Mouse (Mus musculus): ENCODE measurements around the gene Ankrd26. TPM values are rescaled to one million over a fixed set of nuclear protein-coding genes. Genes with fewer than 3 reads are reported as not detected.

Ankrd26 gene
- total and polyA plus RNA-seq, 3 experiments: 12.7 to 27.8 (median 14.1) TPM

- 0 out of 2 replicates have a peak, but pooled peaks cover 4% of the 10 kb centered on the region for H3K79me2 ChIP-seq (ENCODE audit: control insufficient read depth, insufficient read depth, low read length, poor library complexity)
- H3K9ac ChIP-seq (ENCODE audit: control insufficient read depth, low read depth, low read length, poor library complexity, severe bottlenecking): peak overlapping the region; percentile 84
- no peak overlapping the region for H3K27ac ChIP-seq (ENCODE audit: control insufficient read depth, low read depth, low read length)
- no peaks in the 10 kb centered on the region for H3K9me3 ChIP-seq (replicated peaks; ENCODE audit: insufficient read depth, low read length)
- peaks cover 0 to 7% of the 10 kb centered on the region in 2 experiments; a peak in 3 of 4 replicates for H3K4me1 ChIP-seq (ENCODE audit: control insufficient read depth in 1 of 2, insufficient read depth in 2 of 2, low read length in 2 of 2)
- H3K36me3 ChIP-seq (ENCODE audit: control insufficient read depth in 1 of 2, insufficient read depth in 2 of 2, low read length in 2 of 2): peaks cover 0 to 5% of the 10 kb centered on the region in 2 experiments; a peak in 2 of 4 replicates
- no peaks in the 10 kb centered on the region; a peak in 1 of 4 replicates for H3K27me3 ChIP-seq (ENCODE audit: control insufficient read depth in 1 of 2, insufficient read depth in 2 of 2, low read length in 2 of 2)
- TF ChIP-seq USF1 (IDR thresholded peaks at IDR 0.05; ENCODE audit: low read depth, low read length): no peak
- TF ChIP-seq CHD2 (IDR thresholded peaks at IDR 0.05; ENCODE audit: low read length): no peak
- no peak for TF ChIP-seq E2F4 (IDR thresholded peaks at IDR 0.05; ENCODE audit: borderline replicate concordance, low read depth, low read length)
- TF ChIP-seq UBTF (IDR thresholded peaks at IDR 0.05; ENCODE audit: borderline replicate concordance, insufficient read depth, low read depth, low read length): no peak
- TF ChIP-seq NELFE (IDR thresholded peaks at IDR 0.05; ENCODE audit: low read depth, low read length): no peak
- no peak for TF ChIP-seq SIN3A (IDR thresholded peaks at IDR 0.05; ENCODE audit: low read length)
- no peak for TF ChIP-seq POLR2AphosphoS5 (IDR thresholded peaks at IDR 0.05; ENCODE audit: borderline replicate concordance, low read depth, low read length)
- no peak for TF ChIP-seq ELF1 (IDR thresholded peaks at IDR 0.05; ENCODE audit: low read depth, low read length)
- no peak for TF ChIP-seq JUND (IDR thresholded peaks at IDR 0.05; ENCODE audit: low read depth, low read length)
- TF ChIP-seq RCOR1 (IDR thresholded peaks at IDR 0.05; ENCODE audit: low read depth, low read length): no peak
- TF ChIP-seq TBP (IDR thresholded peaks at IDR 0.05; ENCODE audit: low read depth, low read length): no peak
- no peak for TF ChIP-seq MXI1 (IDR thresholded peaks at IDR 0.05; ENCODE audit: low read depth, low read length)
- no peak for TF ChIP-seq HCFC1 (IDR thresholded peaks at IDR 0.05; ENCODE audit: low read depth, low read length)
- no peak for TF ChIP-seq MAZ (IDR thresholded peaks at IDR 0.05; ENCODE audit: low read depth, low read length)
- no peak for TF ChIP-seq ETS1 (IDR thresholded peaks at IDR 0.05; ENCODE audit: low read depth, low read length)
- no peak for TF ChIP-seq EP300 (IDR thresholded peaks at IDR 0.05; ENCODE audit: low read depth in 1 of 2, low read length in 2 of 2)
- no peak for TF ChIP-seq KAT2A (conservative IDR thresholded peaks at IDR 0.05; ENCODE audit: low read depth, low read length)
- H3K4me3 ChIP-seq (ENCODE audit: control insufficient read depth in 1 of 2, insufficient read depth in 1 of 2, low read depth in 2 of 2, low read length in 2 of 2): peak overlapping the region; percentile 92 to 94
- DNase-seq (ENCODE audit: low read depth, low spot score): no peak
Observed at GRCm38 (mm10) chr6:118454452-118454851, 107.6 kb downstream of the Ankrd26 start.

Other genes with a start within 250 kb of the Ankrd26 start
- 95.3 and 100 TPM in 2 replicates for gene Bms1, start 142.8 kb downstream of the Ankrd26 start, total RNA-seq (2012; rRNA removed)
- gene Bms1, start 142.8 kb downstream of the Ankrd26 start, polyA plus RNA-seq (2012; ENCODE audit: insufficient read depth in 1 of 2, insufficient read length in 2 of 2, low read depth in 1 of 2, low replicate concordance in 2 of 2, missing spikeins in 1 of 2): 100 to 1,000 TPM; 109 to 384 TPM
- 2.3 and 2.8 TPM in 2 replicates for gene Zfp248, start 106.7 kb downstream of the Ankrd26 start, total RNA-seq (2012; rRNA removed)
- 1 to 10 TPM in 1 of 2 experiments, not detected in 1; 3.0 TPM for gene Zfp248, start 106.7 kb downstream of the Ankrd26 start, polyA plus RNA-seq (2012; ENCODE audit: insufficient read depth in 1 of 2, insufficient read length in 2 of 2, low read depth in 1 of 2, low replicate concordance in 2 of 2, missing spikeins in 1 of 2)
- gene Zfp9, start 82.9 kb downstream of the Ankrd26 start, total RNA-seq (2012; rRNA removed): 0.72 and 1.2 TPM in 2 replicates
- gene Zfp9, start 82.9 kb downstream of the Ankrd26 start, polyA plus RNA-seq (2012; ENCODE audit: insufficient read depth in 1 of 2, insufficient read length in 2 of 2, low read depth in 1 of 2, low replicate concordance in 2 of 2, missing spikeins in 1 of 2): 1 to 10 TPM in 1 of 2 experiments, not detected in 1; 1.1 TPM